Mouse (Mus musculus) kidney, postnatal 0 days (tissue): Measurements from ENCODE around the gene Arf3. TPM values are rescaled to one million over a fixed set of nuclear protein-coding genes. Genes with fewer than 3 reads are reported as not detected.

Experiments
- ATAC-seq: fragments of 200-750 bp; cut with Nextera tagmentation; replicated peaks from 2 replicates; pipeline ENCODE4 v1.8.0; 2017; ENCODE audit warnings: low read depth, moderate number of reproducible peaks, moderate TSS enrichment, moderate library complexity; ENCODE audit not compliant: low FRiP score
- DNase-seq: peaks from one replicate; pipeline ENCODE4 v3.0.0-alpha.2; 2016; ENCODE audit warnings: low spot score
- H3K27ac ChIP-seq: fragments of 300-500 bp; sonication (generic); 2 replicates; pipeline ENCODE4 v1.5.1; 2014; ENCODE audit warnings: mild to moderate bottlenecking
- H3K27me3 ChIP-seq: fragments of 300-500 bp; sonication (generic); 2 replicates; pipeline ENCODE4 v1.6.1; 2014; ENCODE audit warnings: low read length, mixed read lengths; ENCODE audit not compliant: insufficient read depth
- H3K36me3 ChIP-seq: fragments of 300-500 bp; sonication (generic); 2 replicates; pipeline ENCODE4 v1.6.1; 2014; ENCODE audit warnings: low read length, mixed read lengths; ENCODE audit not compliant: insufficient read depth
- H3K4me1 ChIP-seq: fragments of 300-500 bp; sonication (generic); replicated peaks from 2 replicates; pipeline ENCODE4 v1.6.1; 2014; ENCODE audit warnings: antibody characterized with exemption, low read length, mixed read lengths; ENCODE audit not compliant: insufficient read depth
- H3K4me2 ChIP-seq: fragments of 300-500 bp; sonication (generic); 2 replicates; pipeline ENCODE4 v1.6.1; 2014; ENCODE audit warnings: mild to moderate bottlenecking, low read length, moderate library complexity, mixed read lengths
- H3K4me3 ChIP-seq: fragments of 300-500 bp; sonication (generic); replicated peaks from 2 replicates; pipeline ENCODE4 v1.5.1; 2014; ENCODE audit warnings: low read depth, low read length
- H3K9ac ChIP-seq: fragments of 300-500 bp; sonication (generic); 2 replicates; pipeline ENCODE4 v1.6.1; 2014; ENCODE audit warnings: low read depth, low read length
- H3K9me3 ChIP-seq: fragments of 300-500 bp; sonication (generic); replicated peaks from 2 replicates; pipeline ENCODE4 v1.6.1; 2016; ENCODE audit warnings: low read length, inconsistent platforms, mixed read lengths
- CTCF ChIP-seq: IDR thresholded peaks from 2 replicates; pipeline ENCODE4 v1.5.1; 2016; ENCODE audit warnings: antibody characterized with exemption, low read depth, mild to moderate bottlenecking, moderate library complexity
- WGBS: fragments of 180-500 bp; shearing (Covaris S2); extraction: QIAGEN DNeasy Blood & Tissue Kit; methylation state at CpG from one replicate; pipeline ENCODE4 v1.1.7; 2014; 5-methylcytosine and 5-hydroxymethylcytosine counted together
- polyA plus RNA-seq: library from polyadenylated mRNA; unstranded; fragments of >200 nt; fragmentation: Nextera tagmentation; extraction: Ambion mirVana; gene quantifications from 2 replicates; pipeline ENCODE4 v1.2.1, GENCODE M21; 2015

The Arf3 gene
- polyA plus RNA-seq, 1 experiment from 2014 or later = 39.6 TPM

DNA sequence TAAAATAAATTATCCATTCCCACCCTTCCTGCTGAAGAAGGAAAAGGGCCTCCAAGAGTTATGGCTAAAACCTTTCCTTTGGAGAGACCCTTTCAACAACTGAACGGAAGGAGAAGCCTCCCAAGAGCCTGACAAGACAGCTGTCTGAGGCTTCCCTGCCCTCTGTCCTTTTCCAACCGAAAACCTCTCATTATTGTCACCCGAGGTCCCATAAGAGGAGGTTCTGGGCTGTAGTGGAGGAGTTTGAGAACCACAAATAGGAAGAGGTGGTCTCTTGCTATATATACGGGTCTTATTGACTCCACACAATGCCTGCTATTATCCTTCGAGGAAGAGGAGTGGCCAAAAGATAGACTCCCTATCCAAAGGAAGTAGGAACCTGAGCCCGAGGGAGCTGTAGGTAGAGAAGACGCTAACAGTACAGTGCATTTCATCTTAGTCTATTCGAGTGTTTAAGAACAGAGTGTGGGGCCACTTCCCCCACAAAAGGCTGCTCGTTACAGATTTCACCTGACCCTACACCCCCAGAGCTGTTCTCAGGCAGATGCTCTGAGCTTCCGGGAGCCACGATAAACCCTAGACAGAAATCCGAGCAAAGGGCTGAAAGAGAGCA, 8.9 kb upstream of the Arf3 start:
- DNase-seq (no peak), ATAC-seq (no peak)
- WGBS = 6% methylated on average over 12 of the region's 12 CpGs
- H3K4me2 ChIP-seq = peak overlapping the region; percentile 68
- peak overlapping the region; percentile 29; the same call in 1 of the 2 replicates for H3K4me3 ChIP-seq
- no peaks in the 10 kb centered on the region for H3K9me3 ChIP-seq
- no peak overlapping the region for H3K27ac ChIP-seq
- no peaks in the 10 kb centered on the region for H3K36me3 ChIP-seq
- H3K4me1 ChIP-seq = peaks cover 8% of the 10 kb centered on the region; the same call in 1 of the 2 replicates
- H3K27me3 ChIP-seq = peaks cover 44% of the 10 kb centered on the region
- no peak overlapping the region for H3K9ac ChIP-seq
- TF ChIP-seq CTCF = no peak

DNA sequence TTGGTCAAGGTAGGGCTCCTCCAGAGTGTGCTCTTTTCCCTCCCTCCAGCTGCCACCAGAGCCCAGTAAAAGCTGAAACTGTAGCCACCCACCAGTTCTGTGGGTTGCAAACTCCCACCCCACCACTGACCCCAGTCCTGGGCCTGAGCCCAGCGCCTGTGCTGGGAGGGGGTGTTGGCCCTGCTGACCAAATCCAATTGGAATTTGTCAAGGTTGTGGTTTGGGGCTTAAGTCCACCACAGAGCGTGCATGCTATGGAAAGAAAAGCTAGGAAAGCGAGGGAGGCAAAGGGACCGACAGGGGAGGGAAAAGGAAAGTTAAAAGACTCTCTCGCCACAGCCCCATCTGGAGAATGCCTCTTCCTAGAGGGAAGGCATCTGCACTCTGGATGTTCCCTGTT, 5.2 kb upstream of the Arf3 start:
- no peak overlapping the region for H3K9ac ChIP-seq
- no peak for DNase-seq
- no peak overlapping the region for H3K4me3 ChIP-seq
- H3K27me3 ChIP-seq = peaks cover 16% of the 10 kb centered on the region
- WGBS = 18% methylated on average over 5 of the region's 5 CpGs
- ATAC-seq = no peak
- H3K9me3 ChIP-seq = no peaks in the 10 kb centered on the region
- H3K27ac ChIP-seq = no peak overlapping the region
- no peaks in the 10 kb centered on the region for H3K36me3 ChIP-seq
- peaks cover 5% of the 10 kb centered on the region; the same call in 1 of the 2 replicates for H3K4me1 ChIP-seq
- H3K4me2 ChIP-seq = no peak overlapping the region
- no peak for TF ChIP-seq CTCF

DNA sequence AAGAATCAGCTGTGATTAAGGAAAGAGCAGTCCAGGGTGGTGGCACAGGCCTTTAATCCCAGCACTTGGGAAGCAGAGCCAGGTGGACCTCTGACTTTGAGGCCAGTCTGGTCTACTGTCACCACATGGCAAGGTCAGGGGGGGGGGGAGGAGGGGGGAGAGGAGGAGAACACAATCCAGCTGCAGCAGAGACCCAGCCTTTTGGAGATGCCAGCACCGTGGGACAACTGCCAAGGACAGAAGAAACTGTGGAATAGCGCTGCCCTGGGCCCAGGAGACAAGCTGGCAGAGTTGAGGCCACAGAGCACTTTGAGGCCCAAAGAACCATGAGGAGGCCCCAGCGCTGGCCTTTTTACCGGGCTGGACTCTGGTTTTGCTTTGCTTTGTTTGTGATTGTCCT, 2.9 kb upstream of the Arf3 start:
- no peak for DNase-seq
- Histone ChIP-seq H3K27ac (no peak overlapping the region), H3K27me3 (peaks cover under 1% of the 10 kb centered on the region; the same call in 1 of the 2 replicates), H3K9ac (no peak overlapping the region), H3K4me2 (no peak overlapping the region), H3K9me3 (no peaks in the 10 kb centered on the region), H3K4me1 (peaks cover 10% of the 10 kb centered on the region), H3K36me3 (no peaks in the 10 kb centered on the region), H3K4me3 (no peak overlapping the region)
- TF ChIP-seq CTCF = no peak
- 66% methylated on average over 4 of the region's 4 CpGs for WGBS
- ATAC-seq = no peak

DNA sequence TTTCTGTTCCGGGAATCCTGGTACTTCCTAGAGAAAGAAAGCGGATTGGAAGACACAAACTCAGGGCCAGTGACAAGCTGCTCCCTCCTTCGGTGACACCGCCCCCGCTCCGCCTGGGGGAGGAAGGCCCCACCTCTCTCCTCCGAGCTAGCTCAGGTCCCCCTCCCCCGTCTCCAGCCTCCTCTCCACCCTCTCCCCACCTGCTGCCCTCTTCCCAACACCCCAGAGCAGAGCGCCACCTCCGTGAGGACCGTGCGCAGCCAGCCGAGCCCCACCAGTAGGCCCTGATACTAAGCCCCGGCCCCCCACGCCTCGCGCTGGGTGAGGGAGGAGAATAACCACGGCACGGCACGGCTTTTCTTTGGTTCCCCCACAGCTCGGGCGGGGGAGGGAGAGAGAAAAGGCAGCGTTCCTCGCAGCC, 803 bp downstream of the Arf3 start:
- Histone ChIP-seq H3K27me3 (no peaks in the 10 kb centered on the region), H3K4me3 (peak overlapping the region; percentile 93), H3K27ac (peak overlapping the region; percentile 94), H3K9me3 (no peaks in the 10 kb centered on the region), H3K4me1 (peaks cover 10% of the 10 kb centered on the region), H3K9ac (peak overlapping the region; percentile 95), H3K36me3 (0 out of 2 replicates have a peak, but pooled peaks cover 6% of the 10 kb centered on the region), H3K4me2 (peak overlapping the region; percentile 92)
- TF ChIP-seq CTCF = 0 out of 2 replicates have a peak, but pooled peaks have one; percentile 30
- ATAC-seq = peak; percentile 84
- DNase-seq = peak; percentile 94
- WGBS = 0% methylated on average over 20 of the region's 24 CpGs

DNA sequence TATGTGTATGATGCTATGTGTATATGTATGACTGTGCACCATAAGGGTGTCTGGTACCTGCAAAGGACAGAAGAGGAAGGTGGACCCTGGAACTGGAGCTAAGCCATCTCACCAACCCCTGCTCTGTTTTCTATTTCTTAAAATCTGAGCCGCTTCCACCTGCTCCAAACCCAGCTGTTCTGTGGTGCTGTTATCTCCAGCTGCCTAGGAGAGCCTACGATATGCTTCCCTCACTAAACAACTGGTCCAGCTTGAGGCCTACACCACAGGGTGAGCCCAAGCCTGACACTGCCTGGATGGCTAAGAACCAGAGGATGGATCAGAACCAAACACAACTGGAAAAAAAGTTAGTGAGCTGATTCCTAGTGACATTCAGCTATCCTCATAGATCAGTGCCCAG, 8.9 kb downstream of the Arf3 start:
- DNase-seq (no peak), ATAC-seq (no peak)
- no peak for TF ChIP-seq CTCF
- Histone ChIP-seq H3K36me3 (peaks cover 2% of the 10 kb centered on the region; the same call in 1 of the 2 replicates), H3K4me2 (no peak overlapping the region), H3K27ac (no peak overlapping the region), H3K9ac (no peak overlapping the region), H3K27me3 (no peaks in the 10 kb centered on the region), H3K4me3 (no peak overlapping the region), H3K9me3 (no peaks in the 10 kb centered on the region), H3K4me1 (no peaks in the 10 kb centered on the region)
- WGBS = 94% methylated on average over 2 of the region's 2 CpGs

- no peaks in the 10 kb centered on the region for H3K27me3 ChIP-seq
- H3K4me2 ChIP-seq = no peak overlapping the region
- H3K9ac ChIP-seq = no peak overlapping the region
- DNase-seq = no peak
- TF ChIP-seq CTCF = no peak
- H3K27ac ChIP-seq = no peak overlapping the region
- no peak overlapping the region for H3K4me3 ChIP-seq
- H3K9me3 ChIP-seq = no peaks in the 10 kb centered on the region
- H3K4me1 ChIP-seq = 0 out of 2 replicates have a peak, but pooled peaks cover under 1% of the 10 kb centered on the region
- ATAC-seq = no peak
- H3K36me3 ChIP-seq = peaks cover 2% of the 10 kb centered on the region; the same call in 1 of the 2 replicates
- 82% methylated on average over 8 of the region's 8 CpGs for WGBS
Observed at GRCm38 (mm10) chr15:98753021-98753423, 10.0 kb downstream of the Arf3 start.
